Mouse (Mus musculus): Measurements from ENCODE around the gene Cacna1s. TPM values are rescaled to one million over a fixed set of nuclear protein-coding genes. Genes with fewer than 3 reads are reported as not detected.

The Cacna1s gene
- polyA plus RNA-seq, 1 experiment from 2014 or later = 0.54 TPM

- Histone ChIP-seq H3K9me3 (ENCODE audit: control insufficient read depth, low read length) (no peaks in the 10 kb centered on the region), H3K9ac (replicated peaks; ENCODE audit: low read depth, low read length) (peak overlapping the region; percentile 28; the same call in 1 of the 2 replicates), H3K4me3 (replicated peaks; ENCODE audit: low read length) (no peak overlapping the region), H3K36me3 (ENCODE audit: control insufficient read depth, insufficient read depth) (no peaks in the 10 kb centered on the region), H3K4me1 (replicated peaks; ENCODE audit: control insufficient read depth, insufficient read depth, low read length) (peaks cover 85% of the 10 kb centered on the region), H3K4me2 (ENCODE audit: low read length) (peak overlapping the region; percentile 13; the same call in 1 of the 2 replicates), H3K27me3 (replicated peaks; ENCODE audit: control insufficient read depth, insufficient read depth, low read length) (no peaks in the 10 kb centered on the region), H3K27ac (ENCODE audit: low read length) (no peak overlapping the region)
- ATAC-seq = no peak
- 61% methylated on average over 4 of the region's 4 CpGs for WGBS
Measured at GRCm38 (mm10) chr1:136136547-136136946, 84.0 kb downstream of the Cacna1s start.

- Histone ChIP-seq H3K36me3 (ENCODE audit: control insufficient read depth, insufficient read depth) (no peaks in the 10 kb centered on the region), H3K9me3 (ENCODE audit: control insufficient read depth, low read length) (no peaks in the 10 kb centered on the region), H3K27ac (ENCODE audit: low read length) (peak overlapping the region; percentile 22), H3K9ac (replicated peaks; ENCODE audit: low read depth, low read length) (0 out of 2 replicates have a peak overlapping the region, but pooled peaks have one; percentile 1), H3K4me1 (replicated peaks; ENCODE audit: control insufficient read depth, insufficient read depth, low read length) (peaks cover 91% of the 10 kb centered on the region), H3K4me2 (ENCODE audit: low read length) (peak overlapping the region; percentile 39), H3K27me3 (replicated peaks; ENCODE audit: control insufficient read depth, insufficient read depth, low read length) (no peaks in the 10 kb centered on the region), H3K4me3 (replicated peaks; ENCODE audit: low read length) (no peak overlapping the region)
- WGBS = 31% methylated on average over 7 of the region's 7 CpGs
- ATAC-seq = no peak
Measured at GRCm38 (mm10) chr1:136137071-136137531, 84.6 kb downstream of the Cacna1s start.

- peak; percentile 13 for ATAC-seq
- H3K9ac ChIP-seq (replicated peaks; ENCODE audit: low read depth, low read length) = 0 out of 2 replicates have a peak overlapping the region, but pooled peaks have one; percentile 1
- no peaks in the 10 kb centered on the region for H3K9me3 ChIP-seq (ENCODE audit: control insufficient read depth, low read length)
- no peaks in the 10 kb centered on the region for H3K27me3 ChIP-seq (replicated peaks; ENCODE audit: control insufficient read depth, insufficient read depth, low read length)
- H3K4me3 ChIP-seq (replicated peaks; ENCODE audit: low read length) = 0 out of 2 replicates have a peak overlapping the region, but pooled peaks have one; percentile 3
- 1% methylated on average over 4 of the region's 4 CpGs for WGBS
- H3K27ac ChIP-seq (ENCODE audit: low read length) = peak overlapping the region; percentile 22
- H3K4me1 ChIP-seq (replicated peaks; ENCODE audit: control insufficient read depth, insufficient read depth, low read length) = peaks cover 96% of the 10 kb centered on the region
- H3K4me2 ChIP-seq (ENCODE audit: low read length) = peak overlapping the region; percentile 39
- no peaks in the 10 kb centered on the region for H3K36me3 ChIP-seq (ENCODE audit: control insufficient read depth, insufficient read depth)
Measured at GRCm38 (mm10) chr1:136137575-136137974, 85.0 kb downstream of the Cacna1s start.

- ATAC-seq = no peak
- Histone ChIP-seq H3K9me3 (ENCODE audit: control insufficient read depth, low read length) (no peaks in the 10 kb centered on the region), H3K4me3 (replicated peaks; ENCODE audit: low read length) (no peak overlapping the region; the same call in 1 of the 2 replicates), H3K4me2 (ENCODE audit: low read length) (peak overlapping the region; percentile 39), H3K9ac (replicated peaks; ENCODE audit: low read depth, low read length) (peak overlapping the region; percentile 30), H3K36me3 (ENCODE audit: control insufficient read depth, insufficient read depth) (no peaks in the 10 kb centered on the region), H3K4me1 (replicated peaks; ENCODE audit: control insufficient read depth, insufficient read depth, low read length) (peaks cover 99% of the 10 kb centered on the region), H3K27ac (ENCODE audit: low read length) (peak overlapping the region; percentile 22), H3K27me3 (replicated peaks; ENCODE audit: control insufficient read depth, insufficient read depth, low read length) (no peaks in the 10 kb centered on the region)
- 49% methylated on average over 10 of the region's 10 CpGs for WGBS
Measured at GRCm38 (mm10) chr1:136138191-136138830, 85.8 kb downstream of the Cacna1s start.

GRCm38 (mm10) chr1:136139990-136140640 is 87.6 kb downstream of the Cacna1s start:
- no peaks in the 10 kb centered on the region for H3K9me3 ChIP-seq (ENCODE audit: control insufficient read depth, low read length)
- ATAC-seq = peak; percentile 45
- H3K4me3 ChIP-seq (replicated peaks; ENCODE audit: low read length) = peak overlapping the region; percentile 48
- H3K36me3 ChIP-seq (ENCODE audit: control insufficient read depth, insufficient read depth) = no peaks in the 10 kb centered on the region
- peak overlapping the region; percentile 67 for H3K9ac ChIP-seq (replicated peaks; ENCODE audit: low read depth, low read length)
- WGBS = under 1% methylated on average over 32 of the region's 32 CpGs
- H3K4me1 ChIP-seq (replicated peaks; ENCODE audit: control insufficient read depth, insufficient read depth, low read length) = peaks cover 89% of the 10 kb centered on the region
- H3K27ac ChIP-seq (ENCODE audit: low read length) = peak overlapping the region; percentile 24
- H3K4me2 ChIP-seq (ENCODE audit: low read length) = peak overlapping the region; percentile 82
- no peaks in the 10 kb centered on the region for H3K27me3 ChIP-seq (replicated peaks; ENCODE audit: control insufficient read depth, insufficient read depth, low read length)

GRCm38 (mm10) chr1:136141176-136141950 is 88.8 kb downstream of the Cacna1s start:
- peak overlapping the region; percentile 34; the same call in 1 of the 2 replicates for H3K27ac ChIP-seq (ENCODE audit: low read length)
- no peaks in the 10 kb centered on the region for H3K9me3 ChIP-seq (ENCODE audit: control insufficient read depth, low read length)
- H3K4me1 ChIP-seq (replicated peaks; ENCODE audit: control insufficient read depth, insufficient read depth, low read length) = peaks cover 77% of the 10 kb centered on the region
- H3K27me3 ChIP-seq (replicated peaks; ENCODE audit: control insufficient read depth, insufficient read depth, low read length) = no peaks in the 10 kb centered on the region
- no peak overlapping the region for H3K4me2 ChIP-seq (ENCODE audit: low read length)
- H3K36me3 ChIP-seq (ENCODE audit: control insufficient read depth, insufficient read depth) = peaks cover 2% of the 10 kb centered on the region; the same call in 1 of the 2 replicates
- no peak overlapping the region for H3K9ac ChIP-seq (replicated peaks; ENCODE audit: low read depth, low read length)
- no peak for ATAC-seq
- 89% methylated on average over 11 of the region's 11 CpGs for WGBS
- H3K4me3 ChIP-seq (replicated peaks; ENCODE audit: low read length) = no peak overlapping the region

- peaks cover 67% of the 10 kb centered on the region for H3K4me1 ChIP-seq (replicated peaks; ENCODE audit: control insufficient read depth, insufficient read depth, low read length)
- WGBS = 8% methylated on average over 6 of the region's 6 CpGs
- no peak overlapping the region for H3K9ac ChIP-seq (replicated peaks; ENCODE audit: low read depth, low read length)
- H3K4me3 ChIP-seq (replicated peaks; ENCODE audit: low read length) = no peak overlapping the region
- peak overlapping the region; percentile 61 for H3K27ac ChIP-seq (ENCODE audit: low read length)
- peak; percentile 36 for ATAC-seq
- no peaks in the 10 kb centered on the region for H3K27me3 ChIP-seq (replicated peaks; ENCODE audit: control insufficient read depth, insufficient read depth, low read length)
- no peak overlapping the region for H3K4me2 ChIP-seq (ENCODE audit: low read length)
- H3K9me3 ChIP-seq (ENCODE audit: control insufficient read depth, low read length) = no peaks in the 10 kb centered on the region
- peaks cover 8% of the 10 kb centered on the region for H3K36me3 ChIP-seq (ENCODE audit: control insufficient read depth, insufficient read depth)
Measured at GRCm38 (mm10) chr1:136142336-136142735, 89.8 kb downstream of the Cacna1s start.

GRCm38 (mm10) chr1:136143514-136143913 is 91.0 kb downstream of the Cacna1s start:
- H3K9ac ChIP-seq (replicated peaks; ENCODE audit: low read depth, low read length) = no peak overlapping the region
- no peaks in the 10 kb centered on the region for H3K27me3 ChIP-seq (replicated peaks; ENCODE audit: control insufficient read depth, insufficient read depth, low read length)
- no peak overlapping the region for H3K27ac ChIP-seq (ENCODE audit: low read length)
- peaks cover 55% of the 10 kb centered on the region for H3K4me1 ChIP-seq (replicated peaks; ENCODE audit: control insufficient read depth, insufficient read depth, low read length)
- no peaks in the 10 kb centered on the region for H3K9me3 ChIP-seq (ENCODE audit: control insufficient read depth, low read length)
- H3K4me3 ChIP-seq (replicated peaks; ENCODE audit: low read length) = no peak overlapping the region
- no peak for ATAC-seq
- H3K4me2 ChIP-seq (ENCODE audit: low read length) = no peak overlapping the region
- peaks cover 19% of the 10 kb centered on the region for H3K36me3 ChIP-seq (ENCODE audit: control insufficient read depth, insufficient read depth)
- WGBS = 57% methylated on average over 10 of the region's 10 CpGs

GRCm38 (mm10) chr1:136149702-136150101 is 97.2 kb downstream of the Cacna1s start:
- no peaks in the 10 kb centered on the region for H3K9me3 ChIP-seq (ENCODE audit: control insufficient read depth, low read length)
- H3K4me3 ChIP-seq (replicated peaks; ENCODE audit: low read length) = no peak overlapping the region
- WGBS = 82% methylated on average over 9 of the region's 9 CpGs
- H3K9ac ChIP-seq (replicated peaks; ENCODE audit: low read depth, low read length) = no peak overlapping the region
- no peaks in the 10 kb centered on the region for H3K27me3 ChIP-seq (replicated peaks; ENCODE audit: control insufficient read depth, insufficient read depth, low read length)
- H3K36me3 ChIP-seq (ENCODE audit: control insufficient read depth, insufficient read depth) = peaks cover 65% of the 10 kb centered on the region
- H3K4me1 ChIP-seq (replicated peaks; ENCODE audit: control insufficient read depth, insufficient read depth, low read length) = no peaks in the 10 kb centered on the region; the same call in 1 of the 2 replicates
- H3K4me2 ChIP-seq (ENCODE audit: low read length) = no peak overlapping the region
- ATAC-seq = no peak
- no peak overlapping the region for H3K27ac ChIP-seq (ENCODE audit: low read length)
